Mouse (Mus musculus) hindbrain, postnatal 0 days (tissue): Measurements from ENCODE around the gene Mroh9. TPM values are rescaled to one million over a fixed set of nuclear protein-coding genes. Genes with fewer than 3 reads are reported as not detected.

ENCODE experiments used
- ATAC-seq: fragments of 200-750 bp; cut with Nextera tagmentation; 2 replicates; pipeline ENCODE4 v1.8.0; 2017; ENCODE audit warnings: mild to moderate bottlenecking, moderate TSS enrichment, moderate library complexity
- DNase-seq: peaks from one replicate; pipeline ENCODE4 v3.0.0-alpha.2; 2015; ENCODE audit warnings: low spot score
- H3K27ac ChIP-seq: fragments of 300-500 bp; sonication (generic); 2 replicates; pipeline ENCODE4 v1.5.1; 2014; ENCODE audit warnings: mild to moderate bottlenecking
- H3K27me3 ChIP-seq: fragments of 300-500 bp; sonication (generic); 2 replicates; pipeline ENCODE4 v1.6.1; 2014; ENCODE audit warnings: low read length, mixed read lengths; ENCODE audit not compliant: insufficient read depth
- H3K36me3 ChIP-seq: fragments of 300-500 bp; sonication (generic); 2 replicates; pipeline ENCODE4 v1.6.1; 2014; ENCODE audit warnings: low read length, mixed read lengths; ENCODE audit not compliant: insufficient read depth
- H3K4me1 ChIP-seq: fragments of 300-500 bp; sonication (generic); 2 replicates; pipeline ENCODE4 v1.6.1; 2014; ENCODE audit warnings: antibody characterized with exemption, low read length, mixed read lengths; ENCODE audit not compliant: insufficient read depth
- H3K4me2 ChIP-seq: fragments of 300-500 bp; sonication (generic); 2 replicates; pipeline ENCODE4 v1.6.1; 2014; ENCODE audit warnings: low read depth, mild to moderate bottlenecking, low read length, moderate library complexity, mixed read lengths
- H3K4me3 ChIP-seq: fragments of 300-500 bp; sonication (generic); 2 replicates; pipeline ENCODE4 v1.5.1; 2014; ENCODE audit warnings: low read length
- H3K9ac ChIP-seq: fragments of 300-500 bp; sonication (generic); replicated peaks from 2 replicates; pipeline ENCODE4 v1.6.1; 2014; ENCODE audit warnings: mild to moderate bottlenecking, low read length, moderate library complexity, mixed read lengths
- H3K9me3 ChIP-seq: fragments of 300-500 bp; sonication (generic); 2 replicates; pipeline ENCODE4 v1.6.1; 2016; ENCODE audit warnings: low read length, mixed read lengths
- CTCF ChIP-seq: IDR thresholded peaks from 2 replicates; pipeline ENCODE4 v1.5.1; 2016; ENCODE audit warnings: antibody characterized with exemption, control low read depth, low read depth
- WGBS: fragments of 180-500 bp; shearing (Covaris S2); extraction: QIAGEN DNeasy Blood & Tissue Kit; methylation state at CpG from one replicate; pipeline ENCODE4 v1.1.7; 2014; 5-methylcytosine and 5-hydroxymethylcytosine counted together
- polyA plus RNA-seq: library from polyadenylated mRNA; unstranded; fragments of >200 nt; fragmentation: Nextera tagmentation; extraction: Ambion mirVana; gene quantifications from 2 replicates; pipeline ENCODE4 v1.2.1, GENCODE M21; 2015
- total RNA-seq: library from RNA; depleted of rRNA; stranded (reverse); fragments of >200 nt; gene quantifications from 2 replicates; pipeline ENCODE4 v1.2.3, GENCODE M21; 2014

The Mroh9 gene
- total and polyA plus RNA-seq, 2 experiments from 2014 or later = not detected

DNA sequence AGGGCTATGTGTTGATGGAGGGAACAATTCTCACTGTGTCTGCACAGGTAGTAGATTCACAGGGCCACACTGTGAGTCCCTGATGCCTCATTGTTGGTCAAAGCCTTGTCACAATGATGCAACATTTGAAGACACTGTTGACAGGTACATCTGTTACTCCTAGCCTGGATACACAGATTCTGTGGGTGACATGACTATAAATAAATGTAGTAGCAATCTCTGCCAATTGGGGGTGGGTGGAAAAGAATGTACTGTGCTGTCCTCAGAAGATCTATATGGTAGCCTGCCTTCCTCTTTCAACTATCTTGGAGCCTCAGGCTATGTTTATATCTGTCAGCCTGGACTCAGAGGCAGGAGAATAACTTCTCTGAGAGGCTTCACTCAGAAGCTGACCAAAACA lies 62.4 kb downstream of the Mroh9 start:
- no peak for TF ChIP-seq CTCF
- DNase-seq (no peak), ATAC-seq (no peak)
- Histone ChIP-seq H3K4me2 (no peak overlapping the region), H3K9ac (no peak overlapping the region), H3K4me3 (no peak overlapping the region), H3K27ac (no peak overlapping the region), H3K27me3 (no peaks in the 10 kb centered on the region), H3K9me3 (no peaks in the 10 kb centered on the region), H3K4me1 (no peaks in the 10 kb centered on the region), H3K36me3 (no peaks in the 10 kb centered on the region)

DNA sequence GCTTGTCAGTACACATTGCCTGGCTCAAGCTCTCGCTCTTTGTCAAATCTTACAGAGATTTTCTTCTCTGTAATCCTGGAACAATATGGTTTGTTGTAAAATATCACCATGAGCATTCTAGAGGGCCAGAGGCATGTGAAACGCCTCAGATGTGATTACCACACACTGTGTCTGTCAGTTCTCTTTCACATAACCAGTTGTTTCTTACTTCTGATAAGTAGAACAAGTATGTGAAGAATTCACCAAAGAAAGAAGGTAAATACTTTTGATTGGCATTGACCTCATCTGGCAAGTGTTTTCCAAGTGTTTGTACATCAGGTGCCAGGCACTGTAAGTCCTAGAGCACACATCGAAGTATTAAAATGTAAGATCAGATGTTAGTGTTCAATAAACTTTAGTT lies 76.2 kb downstream of the Mroh9 start:
- 74% methylated on average over 3 of the region's 3 CpGs for WGBS
- H3K4me1 ChIP-seq = no peaks in the 10 kb centered on the region
- ATAC-seq (no peak), DNase-seq (no peak)
- no peak overlapping the region for H3K9ac ChIP-seq
- H3K9me3 ChIP-seq = no peaks in the 10 kb centered on the region
- H3K27me3 ChIP-seq = no peaks in the 10 kb centered on the region
- no peaks in the 10 kb centered on the region for H3K36me3 ChIP-seq
- no peak overlapping the region for H3K27ac ChIP-seq
- no peak for TF ChIP-seq CTCF
- H3K4me3 ChIP-seq = no peak overlapping the region
- no peak overlapping the region for H3K4me2 ChIP-seq

DNA sequence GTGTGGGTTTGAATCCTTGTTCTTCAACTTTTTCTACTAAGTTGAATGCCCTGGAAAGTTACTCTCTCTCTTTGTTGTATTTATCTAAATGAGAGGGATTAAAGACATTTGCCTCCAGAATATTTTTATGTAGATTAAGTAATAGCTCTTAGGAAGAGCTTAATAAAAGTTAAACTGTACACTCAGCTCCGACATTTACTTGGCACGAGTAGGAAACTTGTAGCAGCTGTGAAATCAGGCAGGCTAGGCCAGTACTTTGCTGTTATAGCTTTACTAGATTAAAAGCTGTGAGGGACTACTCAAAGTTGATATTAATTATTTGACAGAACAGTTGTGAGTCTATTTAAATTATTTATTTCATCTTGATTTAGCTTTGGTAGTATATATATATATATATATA lies 82.0 kb downstream of the Mroh9 start:
- WGBS = 84% methylated on average over 2 of the region's 2 CpGs
- DNase-seq (no peak), ATAC-seq (no peak)
- TF ChIP-seq CTCF = no peak
- H3K4me1 ChIP-seq = no peaks in the 10 kb centered on the region
- no peak overlapping the region for H3K9ac ChIP-seq
- no peak overlapping the region for H3K4me2 ChIP-seq
- no peaks in the 10 kb centered on the region for H3K36me3 ChIP-seq
- no peak overlapping the region for H3K27ac ChIP-seq
- H3K27me3 ChIP-seq = no peaks in the 10 kb centered on the region
- no peak overlapping the region for H3K4me3 ChIP-seq
- H3K9me3 ChIP-seq = no peaks in the 10 kb centered on the region

DNA sequence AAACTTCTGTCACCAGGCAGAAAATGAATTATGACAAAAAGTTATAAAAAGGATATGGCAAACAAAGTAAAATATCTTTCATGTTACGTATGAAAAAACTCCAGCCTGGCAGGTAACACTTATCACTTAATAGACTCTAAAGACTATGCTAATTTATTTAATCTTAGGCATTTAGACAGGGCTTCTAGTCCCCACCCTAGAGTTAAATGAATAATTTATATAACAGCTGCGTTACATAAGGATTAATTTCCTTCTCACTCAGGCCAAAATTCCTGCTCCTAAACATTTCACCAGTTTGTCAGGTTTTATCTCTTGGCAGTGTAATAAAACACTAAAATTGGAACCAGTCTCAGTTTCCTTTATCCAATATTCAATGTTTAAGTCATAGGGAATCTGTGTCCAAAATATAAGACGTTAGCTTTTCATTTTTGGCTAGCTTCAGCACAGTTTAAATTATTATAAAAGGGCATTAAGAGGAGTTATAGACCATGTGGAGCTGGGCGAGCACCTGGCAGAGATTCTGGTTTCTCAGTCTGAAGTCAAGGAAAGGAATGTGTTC lies 84.1 kb downstream of the Mroh9 start:
- Histone ChIP-seq H3K4me1 (no peaks in the 10 kb centered on the region), H3K9me3 (no peaks in the 10 kb centered on the region), H3K27me3 (no peaks in the 10 kb centered on the region), H3K36me3 (no peaks in the 10 kb centered on the region), H3K4me2 (no peak overlapping the region), H3K4me3 (no peak overlapping the region), H3K9ac (no peak overlapping the region), H3K27ac (no peak overlapping the region)
- no peak for TF ChIP-seq CTCF
- DNase-seq (no peak), ATAC-seq (no peak)
- WGBS = 71% methylated on average over 4 of the region's 4 CpGs

DNA sequence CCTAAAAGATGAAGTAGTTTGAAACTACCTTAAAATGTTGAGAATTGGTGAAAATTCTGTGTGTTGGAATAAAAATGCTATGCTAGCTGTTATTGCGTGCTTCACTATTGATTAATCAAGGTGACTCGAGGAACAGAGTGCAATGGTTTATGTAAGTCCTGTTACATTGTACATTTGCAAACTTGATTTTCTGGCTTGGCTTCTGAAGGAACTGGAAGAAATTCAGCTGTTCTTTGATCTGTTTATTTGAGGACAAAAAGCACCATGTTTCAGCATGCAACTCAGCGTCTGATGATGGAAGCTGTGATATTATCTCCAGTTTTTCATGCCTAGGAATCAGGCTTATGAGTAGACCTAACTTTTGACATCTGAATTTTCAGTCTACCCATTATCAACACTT lies 97.9 kb downstream of the Mroh9 start:
- no peak overlapping the region for H3K27ac ChIP-seq
- H3K36me3 ChIP-seq = no peaks in the 10 kb centered on the region
- no peaks in the 10 kb centered on the region for H3K4me1 ChIP-seq
- TF ChIP-seq CTCF = no peak
- no peak overlapping the region for H3K4me3 ChIP-seq
- DNase-seq (no peak), ATAC-seq (no peak)
- WGBS = 90% methylated on average over 3 of the region's 3 CpGs
- no peak overlapping the region for H3K4me2 ChIP-seq
- no peaks in the 10 kb centered on the region for H3K9me3 ChIP-seq
- H3K9ac ChIP-seq = no peak overlapping the region
- H3K27me3 ChIP-seq = no peaks in the 10 kb centered on the region

DNA sequence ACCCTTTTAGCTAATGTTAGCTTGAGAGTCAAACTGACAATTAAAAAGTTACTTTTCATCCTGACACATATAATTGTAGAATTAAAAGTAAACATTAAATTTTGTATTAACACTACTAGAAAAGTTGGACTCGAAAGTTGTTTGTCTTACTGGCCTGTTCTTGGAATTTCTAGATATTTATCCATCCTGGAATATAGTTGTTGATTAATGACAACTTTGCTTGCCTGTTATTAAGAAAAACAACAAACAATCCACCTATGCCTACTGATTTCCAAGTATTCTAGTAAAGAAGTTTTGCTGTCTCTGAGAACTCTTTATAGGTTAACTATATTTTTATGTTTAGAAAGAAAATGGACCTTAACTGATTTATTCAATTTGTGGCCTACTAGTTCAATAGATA lies 98.7 kb downstream of the Mroh9 start:
- H3K27ac ChIP-seq = no peak overlapping the region
- no peaks in the 10 kb centered on the region for H3K4me1 ChIP-seq
- H3K27me3 ChIP-seq = no peaks in the 10 kb centered on the region
- H3K9ac ChIP-seq = no peak overlapping the region
- WGBS = 86% methylated on average over 1 of the region's 1 CpGs
- H3K4me3 ChIP-seq = no peak overlapping the region
- no peak for TF ChIP-seq CTCF
- no peaks in the 10 kb centered on the region for H3K36me3 ChIP-seq
- no peaks in the 10 kb centered on the region for H3K9me3 ChIP-seq
- ATAC-seq (no peak), DNase-seq (no peak)
- H3K4me2 ChIP-seq = no peak overlapping the region

DNA sequence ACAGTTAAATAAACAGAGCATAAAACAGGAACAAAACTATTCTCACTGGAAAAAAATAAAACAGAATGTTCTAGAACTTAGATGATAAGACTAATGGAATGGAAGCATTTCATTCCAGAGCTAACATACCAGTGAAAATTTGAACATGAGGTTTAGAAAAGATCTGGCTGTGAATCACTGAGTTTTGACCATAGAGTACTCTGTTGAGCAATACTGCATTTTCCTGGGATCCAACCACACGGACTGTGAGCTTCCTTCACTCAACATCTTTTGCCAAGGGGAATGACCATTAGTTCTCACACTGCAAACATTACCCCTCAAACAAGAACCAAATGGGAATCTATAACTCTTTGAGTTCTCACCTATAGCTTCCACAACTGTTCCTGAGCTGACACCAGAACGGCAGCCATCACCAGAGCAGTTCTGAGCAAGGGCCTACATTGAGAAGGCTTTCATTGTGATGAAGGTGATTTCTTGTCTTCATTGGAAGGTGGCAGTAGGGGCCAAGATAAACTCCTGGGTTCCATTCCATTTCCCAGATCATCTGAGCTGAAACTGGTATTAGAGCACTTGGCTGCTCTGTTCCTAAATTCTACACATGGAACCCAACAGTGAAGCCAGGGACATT lies 99.2 kb downstream of the Mroh9 start:
- Histone ChIP-seq H3K4me2 (no peak overlapping the region), H3K4me3 (no peak overlapping the region), H3K4me1 (no peaks in the 10 kb centered on the region), H3K27me3 (no peaks in the 10 kb centered on the region), H3K9ac (no peak overlapping the region), H3K27ac (no peak overlapping the region), H3K9me3 (no peaks in the 10 kb centered on the region), H3K36me3 (no peaks in the 10 kb centered on the region)
- DNase-seq = no peak
- no peak for TF ChIP-seq CTCF
- no peak for ATAC-seq
- WGBS = 88% methylated on average over 2 of the region's 2 CpGs
